Mouse (Mus musculus) midbrain, embryonic 10.5 days (tissue): Measurements from ENCODE around the gene Hmgb2. TPM values are rescaled to one million over a fixed set of nuclear protein-coding genes. Genes with fewer than 3 reads are reported as not detected.
"Not testable (repeated sequence)": the region's sequence is repeated elsewhere in the genome, so short reads cannot be mapped to it uniquely, and the experiment has no call there.

Source experiments
- DNase-seq: peaks from one replicate; pipeline ENCODE4 v3.0.0-alpha.2; 2017; ENCODE audit warnings: low spot score
- H3K27ac ChIP-seq: fragments of 300-500 bp; sonication (generic); replicated peaks from 2 replicates; pipeline ENCODE4 v1.5.1; 2016; ENCODE audit warnings: mild to moderate bottlenecking
- H3K27me3 ChIP-seq: fragments of 300-500 bp; sonication (generic); 2 replicates; pipeline ENCODE4 v1.6.1; 2016; ENCODE audit warnings: low read depth, mild to moderate bottlenecking; ENCODE audit not compliant: poor library complexity, severe bottlenecking
- H3K36me3 ChIP-seq: fragments of 300-500 bp; sonication (generic); 2 replicates; pipeline ENCODE4 v1.6.1; 2016; ENCODE audit warnings: mild to moderate bottlenecking, moderate library complexity
- H3K4me1 ChIP-seq: fragments of 300-500 bp; sonication (generic); 2 replicates; pipeline ENCODE4 v1.6.1; 2016
- H3K4me3 ChIP-seq: fragments of 300-500 bp; sonication (generic); 2 replicates; pipeline ENCODE4 v1.5.1; 2016; ENCODE audit warnings: mild to moderate bottlenecking, moderate library complexity
- H3K9me3 ChIP-seq: fragments of 300-500 bp; sonication (generic); replicated peaks from 2 replicates; pipeline ENCODE4 v1.6.1; 2016; ENCODE audit warnings: mild to moderate bottlenecking
- WGBS: fragments of 180-500 bp; shearing (Covaris S2); methylation state at CpG from one replicate; pipeline ENCODE4 v1.1.7; 2016; 5-methylcytosine and 5-hydroxymethylcytosine counted together
- polyA plus RNA-seq: library from polyadenylated mRNA; unstranded; fragments of >200 nt; fragmentation: Nextera tagmentation; extraction: Ambion mirVana; gene quantifications from 2 replicates; pipeline ENCODE4 v1.2.1, GENCODE M21; 2016

The Hmgb2 gene
- polyA plus RNA-seq, 1 experiment from 2014 or later, result 633 TPM

DNA sequence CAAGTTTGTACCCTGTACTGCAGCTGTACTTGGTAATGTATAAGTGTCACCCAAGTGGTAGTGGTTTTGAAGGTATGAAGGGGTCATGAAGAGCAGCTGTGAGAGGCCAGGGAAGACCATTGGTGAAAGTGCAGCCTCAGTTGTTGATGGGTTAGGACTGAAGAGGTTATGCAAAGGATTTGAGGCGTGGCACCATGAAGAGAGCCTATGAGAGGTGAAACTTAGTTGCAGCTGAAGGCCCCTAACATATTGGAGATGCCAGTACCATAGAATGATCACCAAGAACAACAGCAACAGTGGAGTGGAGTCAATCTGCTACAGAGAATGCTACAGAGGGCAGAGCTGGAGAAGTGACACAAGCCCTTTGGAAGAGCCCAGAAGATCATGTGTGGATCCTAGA is 22.3 kb upstream of the Hmgb2 start:
- no peak for DNase-seq
- Histone ChIP-seq H3K9me3 (no peaks in the 10 kb centered on the region), H3K27ac (no peak overlapping the region), H3K4me3 (0 out of 2 replicates have a peak overlapping the region, but pooled peaks have one; percentile 97), H3K4me1 (peaks cover 16% of the 10 kb centered on the region), H3K36me3 (peaks cover 11% of the 10 kb centered on the region), H3K27me3 (no peaks in the 10 kb centered on the region)
- WGBS, result 84% methylated on average over 1 of the region's 1 CpGs

DNA sequence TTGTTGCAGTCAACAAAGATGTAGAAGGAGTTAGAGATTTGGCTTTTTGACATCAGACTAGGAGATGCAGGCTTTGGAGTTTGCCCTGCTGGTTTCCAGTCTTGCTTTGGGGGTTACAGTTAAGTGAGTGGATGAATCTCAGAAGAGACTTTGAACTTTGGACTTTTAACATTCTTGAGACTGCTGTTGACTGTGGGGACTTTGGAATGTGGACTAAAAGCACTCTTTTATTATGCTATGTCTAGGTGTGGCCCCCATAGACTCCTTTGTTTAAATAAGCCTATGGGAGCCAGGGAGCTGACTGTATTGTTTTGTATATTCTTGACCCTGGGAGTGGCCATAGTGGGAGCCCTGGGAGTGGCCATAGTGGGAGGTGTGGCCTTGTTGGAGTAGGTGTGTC is 21.8 kb upstream of the Hmgb2 start:
- no peak for DNase-seq
- no peaks in the 10 kb centered on the region for H3K9me3 ChIP-seq
- H3K27ac ChIP-seq, result no peak overlapping the region
- H3K36me3 ChIP-seq, result peaks cover 6% of the 10 kb centered on the region; the same call in 1 of the 2 replicates
- peaks cover 13% of the 10 kb centered on the region for H3K4me1 ChIP-seq
- no peak overlapping the region for H3K4me3 ChIP-seq
- H3K27me3 ChIP-seq, result no peaks in the 10 kb centered on the region

DNA sequence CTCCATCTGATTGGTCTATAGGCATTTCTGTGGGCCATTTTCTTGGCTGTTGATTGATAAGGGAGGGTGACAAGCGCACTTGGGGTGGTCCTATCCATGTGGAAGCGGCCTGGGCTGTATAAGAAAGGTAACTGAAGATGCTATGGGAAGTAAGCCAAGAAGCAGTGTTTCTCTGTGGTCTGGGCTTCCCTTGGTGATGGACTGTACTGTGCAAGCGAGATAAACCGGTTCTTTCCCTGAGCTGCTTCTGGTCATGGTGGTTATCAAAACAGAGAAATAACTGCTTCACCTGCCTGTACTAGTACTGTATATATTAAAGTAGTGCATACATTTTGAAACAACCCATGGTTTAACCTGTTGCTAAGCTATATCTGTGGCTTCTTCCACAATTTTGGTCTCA is 19.8 kb upstream of the Hmgb2 start:
- no peak overlapping the region for H3K4me3 ChIP-seq
- DNase-seq, result no peak
- 0 out of 2 replicates have a peak, but pooled peaks cover 3% of the 10 kb centered on the region for H3K4me1 ChIP-seq
- H3K27me3 ChIP-seq, result no peaks in the 10 kb centered on the region
- no peak overlapping the region for H3K27ac ChIP-seq
- H3K36me3 ChIP-seq, result no peaks in the 10 kb centered on the region
- 96% methylated on average over 4 of the region's 4 CpGs for WGBS
- H3K9me3 ChIP-seq, result no peaks in the 10 kb centered on the region

DNA sequence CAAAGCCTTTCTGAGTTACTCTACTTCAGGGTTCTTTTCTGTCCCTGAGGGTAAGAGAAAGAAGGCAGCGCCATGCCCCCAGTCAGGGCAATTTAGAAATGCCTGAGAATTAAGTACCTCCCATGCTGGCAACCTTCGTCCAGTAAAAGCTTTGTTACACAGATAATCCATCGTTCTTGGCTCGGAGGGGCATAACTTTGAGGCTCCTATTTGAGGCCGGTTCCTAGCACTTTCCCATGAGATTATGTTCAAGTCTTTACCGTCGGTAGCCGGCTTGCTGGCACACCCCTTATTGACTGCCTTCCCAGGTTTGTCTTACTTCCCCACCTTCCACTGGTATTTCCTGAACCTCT is 13.2 kb upstream of the Hmgb2 start:
- DNase-seq, result no peak
- 0 out of 2 replicates have a peak overlapping the region, but pooled peaks have one; percentile 17 for H3K27ac ChIP-seq
- 79% methylated on average over 8 of the region's 8 CpGs for WGBS

DNA sequence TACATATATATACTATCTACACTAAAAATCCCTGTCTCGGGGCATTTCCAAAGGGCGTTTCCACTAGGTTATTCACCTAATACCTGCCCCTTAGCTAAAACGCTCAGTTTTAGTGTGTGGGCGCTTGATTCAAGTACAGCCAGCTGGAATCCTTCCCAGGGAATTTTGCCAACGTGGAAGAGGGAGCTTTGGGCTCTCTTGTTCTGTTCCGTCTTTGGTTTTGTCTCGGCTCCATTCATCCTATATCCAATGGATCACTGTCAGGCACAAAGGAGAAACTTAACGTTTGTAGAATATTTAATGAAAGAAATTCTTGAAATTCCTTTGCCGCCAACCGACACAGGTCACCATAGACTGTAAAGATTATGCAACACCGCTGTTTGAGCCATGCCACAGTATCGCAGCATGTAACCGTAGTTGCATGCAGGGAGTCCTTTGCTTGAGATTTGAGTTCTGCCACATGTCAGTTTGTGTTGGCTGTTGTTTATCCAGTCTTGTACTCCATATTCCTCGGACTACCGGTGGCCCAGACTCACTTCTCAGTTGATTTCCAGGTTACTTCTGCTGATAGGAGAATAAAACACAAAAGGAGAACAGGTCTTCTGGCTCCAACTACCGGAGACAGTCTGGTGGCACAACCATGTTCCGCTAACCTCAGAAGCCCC is 12.7 kb upstream of the Hmgb2 start:
- H3K27me3 ChIP-seq, result no peaks in the 10 kb centered on the region
- WGBS, result 75% methylated on average over 17 of the region's 17 CpGs
- H3K9me3 ChIP-seq, result no peaks in the 10 kb centered on the region
- H3K4me3 ChIP-seq, result no peak overlapping the region
- 0 out of 2 replicates have a peak, but pooled peaks cover 3% of the 10 kb centered on the region for H3K36me3 ChIP-seq
- H3K27ac ChIP-seq, result 0 out of 2 replicates have a peak overlapping the region, but pooled peaks have one; percentile 17
- no peak for DNase-seq
- H3K4me1 ChIP-seq, result peaks cover 6% of the 10 kb centered on the region

More for the DNA sequence above, 13.2 kb upstream of the Hmgb2 start:
- Histone ChIP-seq H3K4me1 (peaks cover 6% of the 10 kb centered on the region), H3K4me3 (no peak overlapping the region), H3K36me3 (0 out of 2 replicates have a peak, but pooled peaks cover 3% of the 10 kb centered on the region), H3K9me3 (no peaks in the 10 kb centered on the region), H3K27me3 (no peaks in the 10 kb centered on the region)

DNA sequence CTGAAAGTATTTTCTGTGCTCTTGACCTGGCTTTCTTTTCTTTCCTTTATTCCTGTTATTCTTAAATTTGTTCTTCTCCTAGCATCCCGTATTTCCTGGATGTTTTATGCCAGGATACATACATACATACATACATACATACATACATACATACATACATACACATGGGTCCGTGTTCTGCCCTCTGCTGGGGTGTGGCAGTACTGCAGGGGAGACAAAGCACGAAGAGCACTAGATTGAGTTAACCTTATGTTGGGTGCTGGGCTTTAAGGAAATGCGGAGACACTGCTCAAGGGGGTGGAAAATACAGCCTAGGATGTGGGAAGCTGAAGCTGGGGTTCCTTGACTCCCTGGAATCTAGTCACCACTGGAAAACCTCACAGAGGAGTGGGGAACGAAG is 8.1 kb upstream of the Hmgb2 start:
- DNase-seq, result peak; percentile 74
- Histone ChIP-seq H3K36me3 (0 out of 2 replicates have a peak, but pooled peaks cover 6% of the 10 kb centered on the region), H3K9me3 (no peaks in the 10 kb centered on the region), H3K27ac (no peak overlapping the region), H3K4me3 (no peak overlapping the region), H3K27me3 (no peaks in the 10 kb centered on the region), H3K4me1 (peaks cover 5% of the 10 kb centered on the region)
- 52% methylated on average over 5 of the region's 5 CpGs for WGBS

DNA sequence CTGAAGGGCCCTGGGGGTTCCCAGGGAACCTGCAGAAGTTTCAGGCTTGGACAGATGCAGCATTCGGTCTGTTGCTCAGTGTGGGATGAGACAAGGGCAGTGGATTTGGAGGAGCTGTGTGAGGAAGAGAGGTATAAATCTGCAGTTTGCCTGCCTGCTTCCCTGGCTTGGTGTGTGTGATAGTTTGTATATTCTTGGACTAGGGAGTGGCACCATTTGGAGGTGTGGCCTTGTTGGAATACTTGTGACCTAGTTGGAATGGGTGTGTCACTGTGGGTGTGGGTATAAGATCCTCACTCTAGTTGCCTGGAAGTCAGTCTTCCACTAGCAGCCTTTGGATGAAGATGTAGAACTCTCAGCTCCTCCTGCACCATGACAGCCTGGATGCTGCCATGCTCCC is 6.2 kb upstream of the Hmgb2 start:
- H3K4me3 ChIP-seq, H3K27me3 ChIP-seq, DNase-seq, H3K4me1 ChIP-seq, H3K9me3 ChIP-seq, H3K27ac ChIP-seq, H3K36me3 ChIP-seq: not testable (repeated sequence)
- WGBS, result 100% methylated on average over 1 of the region's 1 CpGs

DNA sequence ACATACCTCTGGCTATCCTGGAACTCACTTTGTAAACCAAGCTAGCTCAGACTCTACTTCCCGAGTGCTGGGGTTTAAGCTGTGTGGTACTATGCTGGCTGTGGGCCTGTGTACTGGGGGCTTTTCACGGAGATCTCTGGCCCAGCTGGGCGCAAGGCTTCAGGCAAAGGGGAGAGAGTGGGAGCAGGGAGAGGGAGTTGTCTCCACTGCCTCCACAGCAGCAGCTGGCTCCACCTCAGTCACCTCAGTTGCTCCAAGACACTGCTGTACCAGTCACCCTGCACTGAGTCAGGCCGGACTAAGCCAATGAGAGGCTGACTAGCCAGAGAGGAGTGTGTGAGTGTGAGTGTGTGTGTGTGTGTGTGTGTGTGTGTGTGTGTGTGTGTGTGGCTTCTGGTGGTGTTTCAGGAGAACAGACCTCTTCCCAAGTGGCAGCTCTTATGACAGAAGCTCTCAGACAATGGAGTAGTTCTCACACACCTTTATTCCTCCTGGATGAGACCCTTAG is 4.1 kb upstream of the Hmgb2 start:
- no peak for DNase-seq

DNA sequence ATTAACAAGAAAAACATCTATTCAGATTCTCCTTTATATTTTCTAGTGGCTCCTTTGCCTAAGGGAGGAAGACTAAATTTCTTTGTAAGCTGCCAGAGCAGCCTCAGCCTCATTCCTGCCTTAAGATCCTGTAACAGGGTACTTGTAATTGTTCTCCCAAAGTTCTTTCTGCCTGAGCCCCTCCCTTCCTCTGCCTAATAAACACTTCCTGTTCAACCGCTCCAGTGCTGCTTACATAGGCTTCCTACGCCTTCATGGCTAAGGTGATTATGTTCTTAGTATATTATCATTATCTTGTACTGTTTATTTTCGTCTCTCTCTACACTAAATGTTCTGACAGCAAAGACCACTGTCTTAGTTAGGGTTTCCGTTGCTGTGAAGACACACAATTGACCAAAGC is 3.0 kb upstream of the Hmgb2 start:
- Histone ChIP-seq H3K9me3 (no peaks in the 10 kb centered on the region), H3K4me1 (peaks cover 15% of the 10 kb centered on the region), H3K27me3 (no peaks in the 10 kb centered on the region), H3K4me3 (no peak overlapping the region), H3K36me3 (peaks cover 14% of the 10 kb centered on the region), H3K27ac (no peak overlapping the region)
- no peak for DNase-seq
- 88% methylated on average over 4 of the region's 4 CpGs for WGBS

More for the DNA sequence above, 4.1 kb upstream of the Hmgb2 start:
- H3K4me1 ChIP-seq, result peaks cover 11% of the 10 kb centered on the region
- no peak overlapping the region for H3K27ac ChIP-seq
- H3K4me3 ChIP-seq, result no peak overlapping the region
- no peaks in the 10 kb centered on the region for H3K27me3 ChIP-seq
- 82% methylated on average over 4 of the region's 4 CpGs for WGBS
- H3K9me3 ChIP-seq, result no peaks in the 10 kb centered on the region
- H3K36me3 ChIP-seq, result peaks cover 7% of the 10 kb centered on the region

DNA sequence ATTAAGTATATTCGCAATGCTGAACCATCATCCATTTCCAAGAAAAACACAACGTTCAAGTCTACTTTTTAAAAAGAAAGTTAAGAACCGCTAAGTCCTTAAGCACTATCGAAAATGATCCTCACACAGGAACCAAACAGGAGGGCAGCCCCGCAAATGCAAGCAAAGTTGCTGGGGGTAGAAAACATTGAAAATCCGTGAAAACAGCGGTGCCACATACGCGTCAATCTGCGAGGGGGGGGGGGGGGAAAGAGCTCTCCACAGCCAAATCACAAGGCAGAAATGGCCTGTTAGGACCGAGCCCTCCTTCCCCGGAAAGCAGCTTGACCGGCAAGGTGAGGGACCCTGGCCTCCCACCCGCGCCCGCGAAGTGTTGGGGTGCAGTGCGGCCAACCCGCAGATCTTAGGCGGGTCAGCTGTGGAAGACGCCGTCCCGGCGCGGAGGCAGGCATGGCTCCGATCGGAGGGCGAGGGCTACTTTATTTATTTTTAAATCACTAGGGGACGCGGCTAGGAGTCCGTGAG is 854 bp upstream of the Hmgb2 start:
- no peaks in the 10 kb centered on the region for H3K27me3 ChIP-seq
- H3K4me3 ChIP-seq, result peak overlapping the region; percentile 95
- no peaks in the 10 kb centered on the region for H3K9me3 ChIP-seq
- 2% methylated on average over 31 of the region's 31 CpGs for WGBS
- H3K4me1 ChIP-seq, result peaks cover 23% of the 10 kb centered on the region
- DNase-seq, result no peak
- peaks cover 33% of the 10 kb centered on the region for H3K36me3 ChIP-seq
- peak overlapping the region; percentile 100 for H3K27ac ChIP-seq

DNA sequence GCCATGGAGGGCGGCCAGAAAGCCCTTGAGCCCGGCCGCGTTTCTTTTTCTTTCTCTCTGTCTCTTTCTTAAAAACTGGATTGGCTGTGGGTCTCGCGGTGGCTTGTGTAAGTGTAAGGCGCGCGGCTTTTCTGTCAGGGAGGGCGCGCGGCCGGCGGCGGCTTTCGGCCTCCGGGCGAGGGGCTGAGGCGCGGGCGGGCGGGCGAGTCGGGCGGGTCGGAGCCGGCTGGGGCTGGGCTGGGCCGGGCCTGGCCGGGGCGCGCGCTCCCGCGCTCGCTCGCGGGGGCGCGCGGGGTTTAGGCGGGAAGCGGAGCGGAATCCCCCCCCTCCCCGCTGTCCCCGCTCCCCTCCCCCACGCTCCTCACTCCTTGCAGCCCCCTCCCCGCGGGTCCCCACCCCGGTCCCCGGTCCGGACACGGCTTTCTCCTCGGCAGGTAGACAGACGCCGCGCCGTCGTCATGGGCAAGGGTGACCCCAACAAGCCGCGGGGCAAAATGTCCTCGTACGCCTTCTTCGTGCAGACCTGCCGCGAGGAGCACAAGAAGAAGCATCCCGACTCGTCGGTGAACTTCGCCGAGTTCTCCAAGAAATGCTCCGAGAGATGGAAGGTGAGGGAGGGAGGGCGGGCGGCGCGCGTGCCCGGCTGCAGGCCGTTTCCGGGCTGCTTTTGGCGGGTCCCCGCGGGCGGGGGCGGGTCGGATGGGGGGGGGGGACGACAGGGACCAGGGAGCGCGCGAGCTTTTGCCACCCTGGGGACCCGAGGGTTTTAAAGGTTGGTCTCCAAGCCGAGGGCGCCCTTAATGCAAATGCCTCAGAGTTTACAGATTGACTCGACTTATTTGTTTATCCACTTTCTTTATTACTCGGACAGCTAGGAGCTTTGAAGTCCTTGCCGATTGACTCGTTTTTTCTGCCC is 692 bp downstream of the Hmgb2 start:
- peak overlapping the region; percentile 95 for H3K4me3 ChIP-seq
- peak overlapping the region; percentile 100 for H3K27ac ChIP-seq
- DNase-seq, result peak; percentile 65
- no peaks in the 10 kb centered on the region for H3K9me3 ChIP-seq
- under 1% methylated on average over 81 of the region's 96 CpGs for WGBS
- H3K27me3 ChIP-seq, result no peaks in the 10 kb centered on the region
- peaks cover 47% of the 10 kb centered on the region for H3K36me3 ChIP-seq
- peaks cover 23% of the 10 kb centered on the region for H3K4me1 ChIP-seq

DNA sequence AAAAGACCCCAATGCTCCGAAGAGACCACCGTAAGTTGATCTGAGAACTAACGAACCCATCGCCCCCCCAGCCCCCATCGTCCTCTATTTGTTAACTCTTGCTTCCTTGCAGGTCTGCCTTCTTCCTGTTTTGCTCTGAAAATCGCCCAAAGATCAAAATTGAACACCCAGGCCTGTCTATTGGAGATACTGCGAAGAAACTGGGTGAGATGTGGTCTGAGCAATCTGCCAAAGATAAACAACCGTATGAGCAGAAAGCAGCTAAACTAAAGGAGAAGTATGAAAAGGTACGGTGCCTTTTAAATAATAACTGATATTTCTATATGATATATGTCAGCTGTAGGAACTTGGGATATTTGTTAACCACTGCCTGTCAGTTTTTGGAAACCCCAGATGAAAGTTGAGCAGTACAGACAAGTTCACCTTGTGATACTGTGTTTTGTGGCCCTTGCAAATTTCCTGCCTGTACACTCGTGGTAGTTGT is 1.5 kb downstream of the Hmgb2 start:
- peaks cover 52% of the 10 kb centered on the region for H3K36me3 ChIP-seq
- H3K4me1 ChIP-seq, result peaks cover 23% of the 10 kb centered on the region
- DNase-seq, H3K9me3 ChIP-seq, H3K27me3 ChIP-seq: not testable (repeated sequence)
- peak overlapping the region; percentile 100 for H3K27ac ChIP-seq
- WGBS, result 44% methylated on average over 10 of the region's 10 CpGs
- peak overlapping the region; percentile 95 for H3K4me3 ChIP-seq
